Mouse (Mus musculus): ENCODE results near the gene Ankrd54.

The Ankrd54 gene

DNA sequence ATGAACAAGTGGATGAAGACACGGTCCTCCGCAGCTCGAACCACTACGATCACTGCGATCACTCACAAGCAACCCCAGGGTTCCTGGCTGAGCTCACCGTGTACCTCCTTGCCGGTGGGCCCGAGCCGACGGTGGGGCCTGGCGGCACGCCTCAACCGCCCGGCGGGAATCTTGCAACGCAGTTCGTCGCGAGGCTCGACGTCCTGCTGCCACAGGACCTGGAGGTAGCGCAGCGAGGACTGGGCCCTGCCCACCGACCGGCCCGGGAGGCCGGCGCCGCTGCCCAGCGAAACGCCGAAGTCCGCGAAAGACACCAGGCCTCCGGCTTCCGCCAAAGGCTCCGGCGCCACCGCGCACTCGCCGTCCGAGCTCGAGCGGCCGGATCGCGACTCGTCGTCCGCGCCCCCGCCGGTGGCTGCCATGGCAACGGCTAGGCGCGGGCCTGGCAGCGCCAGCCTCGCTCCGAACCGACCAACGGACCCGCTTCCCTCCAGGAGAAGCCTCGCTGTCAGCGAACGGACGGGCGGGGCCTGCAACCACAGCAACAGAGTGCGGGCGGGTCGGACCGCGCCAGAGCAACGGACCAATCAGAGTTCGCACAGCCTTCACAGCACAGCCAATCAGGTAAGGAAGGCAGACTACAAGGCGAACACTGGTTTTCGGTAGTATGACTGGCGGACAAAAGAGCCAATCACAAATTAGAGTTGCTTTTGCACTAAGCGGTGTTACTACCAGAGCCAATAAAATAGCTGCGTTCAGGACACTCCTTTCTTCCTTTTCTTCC lies at the start of gene Ankrd54:
Gene Ankrd54, minus strand, starts transcription at position 518 of the 784 bp plus-strand sequence.
- in situ Hi-C loops (cut with MboI, MseI) = no loop called here

DNA sequence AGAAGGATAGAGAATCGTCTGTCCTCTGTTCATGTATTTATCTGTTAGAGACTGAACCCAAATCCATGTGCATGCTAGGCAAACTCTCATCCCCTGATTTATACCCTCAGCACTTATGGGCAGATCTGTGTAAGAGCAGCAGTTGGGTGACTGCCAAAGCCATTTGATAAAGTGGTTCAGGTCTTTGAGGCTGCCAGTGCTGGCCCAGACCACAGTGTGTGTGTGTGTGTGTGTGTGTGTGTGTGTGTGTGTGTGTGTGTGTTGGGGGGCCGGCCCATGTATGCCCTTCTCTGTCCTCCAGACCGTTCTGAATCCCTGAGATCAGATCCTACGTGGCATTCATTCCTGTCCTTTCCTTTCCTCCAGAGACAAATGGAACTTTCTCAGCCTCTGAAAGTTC lies 49.1 kb upstream of the Ankrd54 start:
- in situ Hi-C loops (cut with MboI, MseI) = no loop called here

DNA sequence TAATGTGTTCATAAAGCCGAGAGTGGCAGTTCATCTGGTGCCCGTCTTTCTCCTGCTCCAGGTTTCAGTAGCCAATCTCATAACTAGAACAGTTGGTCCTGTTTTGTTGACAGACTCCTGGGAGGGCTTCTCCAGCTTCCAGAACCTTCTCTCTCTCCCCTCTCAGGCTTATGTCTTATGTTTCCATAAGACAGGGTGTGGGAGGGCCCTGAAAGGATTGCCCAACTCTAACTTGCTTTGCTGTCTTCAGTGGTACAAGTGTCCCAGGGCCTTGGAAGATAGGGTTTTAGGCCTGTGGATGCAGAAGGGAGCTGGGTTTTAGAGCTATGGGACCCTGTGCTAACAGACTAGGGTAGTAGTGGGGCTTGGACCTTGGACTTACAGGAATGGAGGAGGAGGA lies 47.8 kb upstream of the Ankrd54 start:
- in situ Hi-C loops (cut with MboI, MseI) = no loop called here

DNA sequence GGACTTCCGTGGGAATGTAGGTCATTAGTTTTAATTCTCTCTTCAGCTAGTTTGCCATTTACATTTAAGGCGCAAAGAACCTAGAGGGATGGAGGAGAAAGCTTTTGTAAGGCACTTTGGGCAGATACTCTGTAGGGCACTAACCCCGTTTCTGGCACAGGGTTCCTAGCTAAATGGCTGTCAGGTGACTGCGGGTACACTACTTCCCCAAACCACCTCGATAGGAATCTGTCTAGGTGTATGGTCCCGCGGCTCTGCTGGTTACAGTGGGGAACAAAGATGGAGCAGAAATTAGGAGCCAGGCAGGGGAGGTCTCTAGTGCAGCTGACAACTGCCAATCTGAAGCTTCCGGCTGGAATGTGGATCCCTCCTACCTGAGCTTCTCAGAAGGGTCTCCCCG lies 47.3 kb upstream of the Ankrd54 start:
- in situ Hi-C loops (cut with MboI, MseI) = no loop called here

DNA sequence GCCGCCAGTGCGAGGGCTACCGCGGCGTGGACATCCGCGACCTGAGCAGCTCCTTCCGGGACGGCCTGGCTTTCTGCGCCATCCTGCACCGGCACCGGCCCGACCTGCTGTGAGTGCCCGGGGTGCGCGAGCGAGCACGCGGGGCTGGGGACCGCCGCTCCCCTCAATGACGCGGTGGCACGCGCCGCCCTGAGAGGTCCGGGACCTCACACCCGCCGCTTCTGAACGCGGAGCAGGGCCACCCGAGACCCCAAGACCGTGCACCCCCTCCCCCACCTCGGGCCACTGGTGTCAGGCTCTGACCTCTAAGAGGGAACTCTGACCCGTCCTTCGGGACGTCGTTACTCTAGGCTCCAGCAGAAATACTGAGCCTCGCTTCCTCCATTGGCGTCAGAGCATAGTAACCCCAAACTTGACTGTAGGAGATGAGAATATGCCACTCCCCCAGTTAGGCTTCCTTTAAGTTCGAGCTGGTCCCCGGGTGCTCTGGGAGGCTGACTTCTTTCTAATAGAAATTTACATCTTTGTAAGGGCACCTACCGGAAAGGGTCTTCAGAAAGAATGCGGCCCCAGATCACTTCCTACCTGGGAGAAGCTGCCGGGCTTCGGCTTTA lies 46.7 kb upstream of the Ankrd54 start:
- in situ Hi-C loops (cut with MboI, MseI) = no loop called here

DNA sequence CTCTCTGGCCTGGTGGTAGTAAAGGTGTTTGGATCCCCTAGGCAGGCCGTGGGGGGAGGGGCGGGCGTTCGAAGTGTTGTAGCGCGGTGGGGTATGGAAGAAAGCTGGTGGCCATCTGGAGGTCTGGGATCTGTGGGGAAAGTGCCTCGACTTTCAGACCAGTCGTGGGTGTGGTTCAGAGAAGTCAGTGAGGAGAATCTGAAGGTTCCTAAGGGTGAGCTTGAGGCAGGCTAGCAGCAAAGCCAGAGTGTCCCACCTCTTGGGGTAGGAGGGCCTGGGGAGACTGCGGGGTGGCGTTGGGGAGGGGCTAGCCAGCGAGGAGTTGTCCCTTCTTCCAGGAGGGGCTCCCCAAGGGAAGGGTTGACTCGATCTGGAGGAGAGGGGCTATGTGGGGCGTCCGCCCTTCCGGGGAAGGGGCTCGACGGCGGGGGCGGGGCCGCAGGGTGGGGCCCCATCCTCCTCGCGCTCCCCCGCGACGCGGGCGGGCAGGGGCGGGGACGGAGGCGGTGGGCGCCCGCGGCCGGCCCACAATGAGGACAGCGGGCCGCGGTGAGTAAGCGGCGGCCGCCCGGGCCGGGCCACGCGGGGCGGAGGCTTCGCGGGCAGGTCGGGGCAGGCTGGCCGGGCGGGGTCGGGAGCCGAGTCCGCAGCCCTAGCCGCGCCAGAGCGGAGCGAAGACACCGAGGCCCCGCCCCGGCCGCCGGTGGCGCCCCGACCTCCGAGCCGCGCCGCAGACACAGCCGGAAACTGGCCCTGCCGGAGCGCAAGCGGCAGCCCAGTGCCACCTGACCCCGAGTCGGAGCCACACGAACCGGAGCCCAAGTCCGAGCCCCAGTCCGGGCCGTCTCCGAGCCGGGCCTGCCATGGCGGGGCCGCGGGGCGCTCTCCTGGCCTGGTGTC lies 46.0 kb upstream of the Ankrd54 start, which contains the start of gene Micall1:
Gene Micall1, plus strand, starts transcription at position 478 of the 900 bp plus-strand sequence.
- in situ Hi-C loops (cut with MboI, MseI) = no loop called here

DNA sequence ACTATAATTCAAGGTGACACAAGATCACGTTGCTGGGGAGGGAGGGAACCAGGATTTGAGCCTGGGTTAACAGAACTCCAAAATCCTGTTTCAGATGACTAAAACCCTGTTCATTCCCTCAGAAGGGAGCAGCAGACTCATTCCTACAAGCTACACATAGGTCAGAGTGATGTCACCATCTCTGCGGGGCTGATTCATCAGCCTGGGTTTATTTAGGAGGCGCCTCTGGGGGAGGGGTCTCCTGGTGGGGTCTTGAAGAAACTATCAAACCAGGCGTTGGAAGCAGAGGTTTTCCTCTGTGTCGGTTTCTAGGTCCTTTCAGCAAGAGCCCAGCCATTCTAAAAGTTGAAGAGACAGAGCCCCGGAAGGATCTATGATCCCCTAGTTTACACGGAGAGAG lies 45.3 kb upstream of the Ankrd54 start:
- in situ Hi-C loops (cut with MboI, MseI) = no loop called here

DNA sequence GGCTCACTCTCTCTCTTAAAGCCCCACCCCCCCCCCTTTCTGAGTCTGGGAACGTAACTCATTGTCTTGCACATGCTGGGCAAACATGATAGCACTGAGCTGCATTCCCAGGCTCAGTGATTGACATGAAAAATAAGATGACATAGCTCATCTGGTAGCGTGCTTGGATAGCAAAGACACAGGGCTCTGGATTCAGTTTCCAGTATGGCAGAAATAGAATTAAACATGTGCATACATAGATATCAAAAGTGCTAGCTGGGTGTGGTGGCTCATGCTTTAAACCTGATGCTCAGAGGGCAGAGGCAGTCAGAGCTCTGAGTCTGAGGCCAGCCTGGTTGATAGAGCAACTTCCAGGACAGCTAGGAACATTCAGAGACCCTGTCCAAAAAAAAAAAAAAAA lies 43.1 kb upstream of the Ankrd54 start:
- in situ Hi-C loops (cut with MboI, MseI) = no loop called here

DNA sequence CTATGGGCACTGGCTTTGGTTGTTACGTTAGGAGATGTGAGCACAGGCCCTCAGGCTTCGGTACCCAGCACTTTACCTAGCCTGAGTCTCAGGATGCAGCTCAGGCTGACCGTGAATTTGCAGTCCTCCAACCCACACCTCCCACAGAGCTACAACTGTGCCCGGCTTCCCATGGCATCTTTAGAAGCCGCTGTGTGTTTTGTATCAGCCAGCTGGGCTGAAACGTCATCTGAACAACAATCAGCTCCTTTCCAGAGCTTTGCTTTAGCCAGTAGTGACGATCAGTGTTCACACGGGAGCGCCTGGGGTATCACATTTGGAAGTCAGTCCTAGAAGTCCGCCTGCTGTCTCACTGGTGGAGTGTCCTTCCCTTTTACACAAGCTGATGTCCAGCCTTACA lies 40.6 kb upstream of the Ankrd54 start:
- in situ Hi-C loops (cut with MboI, MseI) = no loop called here

DNA sequence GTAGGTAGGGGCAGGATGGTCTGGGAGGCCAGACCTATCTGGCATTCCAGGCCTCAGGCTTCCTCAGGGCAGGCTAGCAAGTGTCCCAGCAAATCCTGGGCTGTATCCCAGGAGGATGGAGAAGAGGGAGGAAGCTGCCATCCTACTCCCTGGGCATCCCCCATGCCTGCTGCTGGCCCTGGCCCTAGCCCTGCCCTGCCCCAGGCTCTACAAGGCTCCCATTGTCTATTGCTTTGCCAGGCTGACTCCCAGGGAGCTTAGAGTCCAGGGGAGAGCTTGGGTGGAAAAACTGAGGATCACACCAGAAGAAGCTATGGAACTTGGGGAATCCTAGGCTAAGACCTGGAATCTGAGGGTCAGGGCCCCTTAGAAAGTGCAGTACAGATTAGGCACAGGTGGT lies 38.8 kb upstream of the Ankrd54 start:
- in situ Hi-C loops (cut with MboI, MseI) = no loop called here

DNA sequence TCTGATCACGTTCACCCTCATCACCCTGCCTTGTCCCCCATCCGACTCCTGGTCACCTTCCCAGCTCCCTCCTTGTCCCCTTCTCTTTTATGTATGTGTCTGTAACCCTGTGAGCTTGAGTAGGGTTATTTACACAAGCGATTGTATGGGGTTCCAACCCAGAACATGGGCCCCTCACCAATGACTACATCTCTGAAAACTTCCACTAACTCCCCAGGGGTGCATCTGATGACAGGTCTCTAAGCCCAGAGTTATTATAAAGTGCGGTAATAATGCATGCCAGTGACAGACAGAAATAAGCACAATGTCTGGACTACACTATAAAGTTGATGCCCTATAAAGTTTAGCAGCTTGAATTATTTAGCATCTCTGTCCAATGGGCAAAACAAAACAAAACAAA lies 37.7 kb upstream of the Ankrd54 start:
- in situ Hi-C loops (cut with MboI, MseI) = no loop called here

DNA sequence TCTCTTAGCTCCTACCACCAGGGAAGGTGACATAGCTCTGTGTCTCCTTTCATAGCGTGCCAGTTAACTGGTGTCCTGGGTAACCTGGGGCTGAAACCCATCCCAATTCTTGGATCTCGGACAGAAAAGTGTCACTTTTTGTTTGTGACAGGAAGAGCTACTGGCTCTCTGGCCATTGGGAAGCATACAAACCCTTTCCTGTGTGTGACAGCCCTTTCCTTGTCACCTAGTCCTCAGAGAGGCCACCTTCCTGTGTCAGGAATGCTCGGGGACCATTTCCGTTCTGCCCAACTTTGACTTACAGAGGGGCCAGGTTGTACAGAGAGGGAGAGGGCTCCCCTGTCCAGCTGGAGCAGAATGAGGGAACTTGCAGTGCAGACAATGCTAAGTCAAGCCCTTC lies 36.8 kb upstream of the Ankrd54 start:
- in situ Hi-C loops (cut with MboI, MseI) = loop anchor here (10.0 kb wide), 1 partner anchor 415 kb away; the partner anchor contains the start of gene Kdelr3

DNA sequence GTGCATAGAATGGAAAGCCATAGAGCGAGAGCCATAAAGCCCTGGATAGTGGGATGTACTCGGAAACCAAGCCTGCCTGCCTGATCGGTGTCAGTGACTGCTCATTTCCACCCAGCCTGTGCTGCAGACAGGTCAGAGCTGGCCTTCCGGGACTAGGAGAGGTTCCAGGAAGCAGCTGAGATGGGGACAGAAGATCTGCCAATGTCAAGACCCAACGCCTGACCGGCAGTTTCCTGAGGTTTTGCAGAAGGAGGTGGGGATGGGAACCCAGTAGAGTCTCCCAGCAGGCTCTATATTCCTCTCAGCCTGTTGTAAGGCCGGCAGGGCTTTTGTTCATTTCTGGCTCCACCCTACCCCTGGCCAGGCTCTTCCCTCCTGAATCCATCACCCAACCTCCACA lies 36.2 kb upstream of the Ankrd54 start:
- in situ Hi-C loops (cut with MboI, MseI) = loop anchor here (10.0 kb wide), 1 partner anchor 416 kb away; the partner anchor contains the start of gene Kdelr3

DNA sequence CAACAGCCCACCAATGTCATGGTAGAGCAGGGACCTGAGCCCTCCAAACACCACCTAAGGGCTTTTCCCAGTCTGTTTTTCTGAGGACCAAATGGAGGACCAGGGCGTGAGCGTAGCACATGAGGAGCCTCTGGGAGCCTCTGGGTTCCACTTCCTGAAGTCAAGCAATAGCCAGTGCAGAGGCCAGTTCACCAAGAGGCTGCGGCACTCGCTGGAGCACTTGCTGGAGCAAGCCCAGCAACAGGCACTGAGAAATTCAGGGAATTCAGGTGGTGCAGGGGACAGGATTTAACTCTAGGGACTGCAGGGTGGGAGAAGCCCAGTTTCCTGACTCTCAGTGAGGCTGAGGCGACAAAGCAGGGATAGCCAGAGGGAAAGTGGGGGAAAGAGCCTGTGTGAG lies 35.5 kb upstream of the Ankrd54 start:
- in situ Hi-C loops (cut with MboI, MseI) = loop anchor here (10.0 kb wide), 1 partner anchor 417 kb away; the partner anchor contains the start of gene Kdelr3

DNA sequence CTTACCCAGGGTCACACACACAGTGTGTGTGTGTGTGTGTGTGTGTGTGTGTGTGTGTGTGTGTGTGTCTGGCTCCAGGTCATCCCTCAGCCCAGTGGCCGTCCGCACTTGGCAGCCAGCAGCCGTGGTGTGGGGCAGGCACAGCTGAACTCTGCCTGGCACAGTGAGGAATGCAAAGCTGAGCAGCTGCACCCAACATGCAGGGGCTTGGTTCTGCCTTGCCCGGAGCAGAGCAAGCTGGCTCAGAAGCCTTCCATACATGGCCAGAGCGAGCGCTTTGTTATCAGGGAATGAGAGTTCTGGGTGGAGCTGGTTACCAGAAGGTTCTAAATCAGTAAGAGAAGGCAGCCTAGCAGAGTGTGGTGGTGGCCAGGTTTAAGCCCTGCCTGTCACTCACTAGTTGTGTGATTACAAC lies 34.9 kb upstream of the Ankrd54 start:
- in situ Hi-C loops (cut with MboI, MseI) = loop anchor here (10.0 kb wide), 1 partner anchor 417 kb away; the partner anchor contains the start of gene Kdelr3

DNA sequence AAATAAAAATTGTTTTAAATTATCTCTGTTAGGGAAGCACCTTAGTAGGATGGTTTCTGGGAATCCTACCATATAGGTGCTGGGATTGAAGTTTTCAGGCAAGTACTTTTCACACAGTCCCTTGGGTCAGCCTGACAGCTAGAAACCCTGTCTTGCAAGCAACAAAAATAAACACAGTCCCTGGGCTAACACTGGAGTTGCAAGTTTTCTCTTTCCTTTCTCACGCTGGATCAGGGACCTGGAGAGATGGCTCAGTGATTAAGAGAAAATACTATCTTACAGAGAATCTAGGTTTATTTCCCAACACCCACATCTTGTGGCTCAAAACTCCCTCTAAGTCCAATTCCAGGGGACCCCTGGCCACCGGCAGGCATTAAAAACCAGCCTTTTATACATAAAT lies 34.4 kb upstream of the Ankrd54 start:
- in situ Hi-C loops (cut with MboI, MseI) = loop anchor here (10.0 kb wide), 1 partner anchor 418 kb away; the partner anchor contains the start of gene Kdelr3

DNA sequence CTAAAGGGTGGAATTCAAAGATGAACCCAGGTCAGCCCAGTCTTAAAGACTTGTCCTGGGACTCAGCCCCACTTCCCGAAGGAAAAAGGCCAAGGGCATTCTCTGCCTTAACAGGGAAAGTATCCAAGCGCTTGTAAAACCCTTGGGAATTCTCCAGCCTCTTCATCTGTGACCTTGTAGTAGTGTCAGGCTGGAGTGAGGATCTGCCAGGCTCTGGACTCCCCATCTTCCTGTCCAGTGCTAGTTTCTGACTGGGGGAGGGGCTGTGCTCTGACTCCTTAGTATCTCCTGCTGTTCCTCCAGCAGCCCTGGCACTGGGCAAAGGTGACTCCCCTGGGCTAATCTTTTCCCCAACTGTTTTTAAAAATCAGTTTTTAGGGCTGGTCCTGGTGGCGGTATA lies 33.9 kb upstream of the Ankrd54 start:
- in situ Hi-C loops (cut with MboI, MseI) = loop anchor here (10.0 kb wide), 1 partner anchor 418 kb away; the partner anchor contains the start of gene Kdelr3

DNA sequence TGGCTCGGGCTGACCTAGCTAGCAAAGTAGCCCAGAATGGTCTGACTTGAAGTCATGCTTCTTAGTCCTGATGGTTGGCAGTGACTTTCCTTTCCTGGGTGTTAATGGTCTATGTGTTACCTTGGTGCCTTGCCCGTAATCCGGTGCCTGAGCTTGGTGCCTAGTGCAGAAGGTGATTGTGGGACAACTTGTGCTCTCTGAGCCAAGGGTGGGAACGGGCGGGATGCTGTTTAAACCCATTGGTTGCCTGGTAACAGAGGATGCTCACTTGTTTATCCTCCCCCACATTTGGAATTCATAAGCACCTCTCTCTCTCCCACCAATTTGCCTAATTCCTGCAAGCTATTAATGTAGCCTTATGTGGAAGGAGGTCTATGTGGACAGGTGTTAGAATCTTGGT lies 32.8 kb upstream of the Ankrd54 start:
- in situ Hi-C loops (cut with MboI, MseI) = loop anchor here (10.0 kb wide), 1 partner anchor 419 kb away; the partner anchor contains the start of gene Kdelr3

DNA sequence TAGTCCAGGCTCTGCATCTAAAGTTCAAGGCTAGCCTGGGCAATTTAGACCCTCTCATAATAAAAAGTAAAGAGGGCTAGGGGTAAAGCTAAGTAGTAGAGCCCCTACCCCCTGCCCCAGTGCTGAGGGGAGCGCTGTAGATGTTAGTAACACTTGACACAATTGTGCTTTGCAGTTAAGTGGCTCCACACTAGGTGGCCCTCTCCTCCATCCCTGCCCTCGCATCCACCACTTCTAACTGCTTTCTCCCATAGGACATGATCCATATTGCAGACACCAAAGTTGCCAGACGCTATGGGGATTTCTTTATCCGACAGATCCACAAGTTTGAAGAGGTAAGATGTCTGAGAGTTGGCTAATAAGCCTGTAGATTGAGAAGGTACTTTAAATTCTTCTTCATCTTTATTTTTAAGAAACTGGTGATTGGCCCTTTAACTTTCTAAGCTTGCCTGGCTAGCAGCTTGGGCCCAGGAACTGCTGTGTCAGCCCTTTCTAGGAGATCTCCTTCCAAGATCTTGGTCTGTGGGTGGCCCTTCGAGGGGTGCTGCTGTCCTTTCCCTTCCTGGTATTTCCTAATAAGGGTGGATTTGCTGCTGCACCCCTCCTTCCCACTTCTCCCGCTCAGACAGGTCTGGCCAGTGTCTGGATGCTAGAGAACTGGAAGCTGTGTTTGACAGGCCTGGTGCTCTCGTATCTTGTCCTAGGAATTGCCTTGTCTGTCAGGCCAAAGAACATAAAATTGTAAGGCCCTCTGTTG lies 30.6 kb upstream of the Ankrd54 start:
- in situ Hi-C loops (cut with MboI, MseI) = loop anchor here (10.0 kb wide), 1 partner anchor 422 kb away; the partner anchor contains the start of gene Kdelr3

DNA sequence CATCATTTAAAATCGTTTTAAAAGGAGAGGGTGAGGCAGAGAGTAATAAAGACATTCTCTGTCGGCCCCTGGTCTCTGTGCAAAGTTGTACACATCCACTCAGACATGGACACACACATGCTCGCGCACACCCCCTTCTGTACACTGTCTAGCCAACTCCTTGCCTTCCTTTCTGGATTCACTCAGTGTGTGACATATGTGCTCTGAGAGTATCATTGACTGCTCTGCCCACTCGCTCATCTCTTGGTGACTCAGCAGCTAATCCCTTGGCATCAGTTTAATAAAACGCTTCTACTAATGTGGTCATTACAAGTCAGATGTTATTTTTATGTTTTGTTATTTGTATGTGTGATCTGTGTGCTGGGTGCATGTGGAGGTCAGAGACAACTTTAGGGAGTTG lies 29.6 kb upstream of the Ankrd54 start:
- in situ Hi-C loops (cut with MboI, MseI) = loop anchor here (10.0 kb wide), 1 partner anchor 423 kb away; the partner anchor contains the start of gene Kdelr3

DNA sequence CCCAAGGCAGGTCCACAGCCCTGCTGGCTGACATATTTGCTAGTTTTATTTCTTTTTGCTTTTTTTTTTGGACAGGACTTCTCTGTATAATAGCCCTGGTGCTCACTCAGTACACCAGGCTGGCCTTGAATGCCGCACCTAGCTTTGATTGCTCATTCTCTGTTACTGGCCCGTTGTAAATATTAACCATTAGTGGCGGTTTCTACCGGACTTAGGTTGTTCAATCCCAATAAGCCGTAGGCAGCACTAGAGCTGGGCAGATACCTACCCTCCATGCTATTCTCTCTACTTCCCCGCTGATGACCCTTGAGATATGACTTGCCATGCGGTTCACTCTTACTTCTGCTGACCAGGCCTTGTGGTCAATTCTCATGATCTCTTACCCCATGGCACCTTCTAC lies 16.9 kb upstream of the Ankrd54 start:
- in situ Hi-C loops (cut with MboI, MseI) = no loop called here
